8 mouse cellular contexts compared by ENCODE assay signal in the genomic region with DNA sequence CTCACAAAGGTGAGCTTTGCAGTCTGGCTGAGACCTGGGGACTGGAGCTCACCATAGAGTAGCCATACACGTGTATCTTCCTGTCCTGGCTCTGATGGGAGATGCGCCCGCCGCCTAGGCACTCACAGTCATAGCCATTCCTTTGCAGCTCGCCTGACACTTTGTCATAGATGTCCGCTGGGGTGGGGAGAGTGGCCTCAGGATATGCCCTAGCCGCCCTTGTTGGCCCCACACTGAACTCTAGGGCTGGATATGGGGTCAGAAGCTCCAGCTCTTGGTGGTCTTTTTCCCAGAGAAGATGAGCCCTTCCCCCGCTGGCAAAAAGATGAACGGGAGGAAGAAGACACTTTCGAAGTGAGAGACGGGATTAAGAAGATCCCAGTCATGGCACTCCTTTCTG. TPM values are rescaled to one million over a fixed set of nuclear protein-coding genes. Genes with fewer than 3 reads are reported as not detected.
DNase-seq lines count a peak whose midpoint lies in the region; ATAC-seq and TF ChIP-seq lines count a peak whose summit lies in the region.

No protein-coding gene starts in this region.

- no peak for TF ChIP-seq POLR2A in olfactory bulb, adult 2 months (IDR thresholded peaks at IDR 0.05; ENCODE audit: insufficient read depth, low read depth, low read length)

- peaks cover 36% of the 10 kb centered on the region for H3K27me3 ChIP-seq in neural tube, embryonic 11.5 days (ENCODE audit: control insufficient read depth, insufficient read depth, low read length)
- H3K27me3 ChIP-seq in intestine, postnatal 0 days (replicated peaks; ENCODE audit: control insufficient read depth, insufficient read depth, low read length) = peaks cover 29% of the 10 kb centered on the region

- H3K36me3 ChIP-seq in neural tube, embryonic 11.5 days (ENCODE audit: control insufficient read depth, insufficient read depth, low read length) = no peaks in the 10 kb centered on the region; the same call in 1 of the 2 replicates
- peaks cover 9% of the 10 kb centered on the region; the same call in 1 of the 2 replicates for H3K36me3 ChIP-seq in intestine, postnatal 0 days (ENCODE audit: control insufficient read depth, insufficient read depth)

- WGBS in neural tube, embryonic 11.5 days = 20% methylated on average over 11 of the region's 11 CpGs
- 5% methylated on average over 11 of the region's 11 CpGs for WGBS in intestine, postnatal 0 days
- WGBS in olfactory bulb, adult 2 months = 4% methylated on average over 11 of the region's 11 CpGs

- H3K27ac ChIP-seq in neural tube, embryonic 11.5 days (ENCODE audit: low read depth, low read length) = peak overlapping the region; percentile 73
- peak overlapping the region; percentile 91 for H3K27ac ChIP-seq in intestine, postnatal 0 days (ENCODE audit: low read depth, low read length)
- peak overlapping the region; percentile 96; the same call in 1 of the 2 replicates for H3K27ac ChIP-seq in olfactory bulb, adult 2 months (ENCODE audit: insufficient read depth, low read depth, low read length)

- H3K9ac ChIP-seq in neural tube, embryonic 11.5 days (ENCODE audit: low read length) = peak overlapping the region; percentile 63
- peak overlapping the region; percentile 61 for H3K9ac ChIP-seq in intestine, postnatal 0 days (ENCODE audit: low read depth, low read length)

- peak overlapping the region; percentile 60 for H3K4me3 ChIP-seq in neural tube, embryonic 11.5 days (ENCODE audit: low read depth, low read length)
- H3K4me3 ChIP-seq in intestine, postnatal 0 days (ENCODE audit: low read depth, low read length) = peak overlapping the region; percentile 50
- peak overlapping the region; percentile 69 for H3K4me3 ChIP-seq in olfactory bulb, adult 2 months (ENCODE audit: insufficient read depth, low read depth, low read length)

- no peak for TF ChIP-seq CTCF in intestine, postnatal 0 days (IDR thresholded peaks at IDR 0.05; ENCODE audit: low read depth)
- no peak for TF ChIP-seq CTCF in olfactory bulb, adult 2 months (IDR thresholded peaks at IDR 0.05; ENCODE audit: insufficient read depth, low read depth, low read length)

- peaks cover 21% of the 10 kb centered on the region for H3K4me1 ChIP-seq in neural tube, embryonic 11.5 days (ENCODE audit: control insufficient read depth, insufficient read depth, low read length)
- H3K4me1 ChIP-seq in intestine, postnatal 0 days (replicated peaks; ENCODE audit: control insufficient read depth, insufficient read depth, low read length) = peaks cover 25% of the 10 kb centered on the region; the same call in 1 of the 2 replicates
- peaks cover 39% of the 10 kb centered on the region for H3K4me1 ChIP-seq in olfactory bulb, adult 2 months (ENCODE audit: control insufficient read depth, insufficient read depth, low read length)

- ATAC-seq in neural tube, embryonic 11.5 days (ENCODE audit: insufficient read depth, low FRiP score, low TSS enrichment) = no peak
- ATAC-seq in intestine, postnatal 0 days = no peak
- no peak for ATAC-seq in CD4-positive, CD25-positive, alpha-beta regulatory T cell, adult 4 months

- peak; percentile 16 for DNase-seq in gastrocnemius, postnatal 10 days
- DNase-seq in gastrocnemius, adult 18-20 months (ENCODE audit: low spot score) = no peak
- no peak for DNase-seq in neural tube, embryonic 11.5 days (ENCODE audit: low spot score)
- DNase-seq in neural tube, embryonic 10.5 days (ENCODE audit: extremely low spot score, low spot score) = no peak
- no peak for DNase-seq in thymus, adult 18-20 months

- no peaks in the 10 kb centered on the region for H3K9me3 ChIP-seq in neural tube, embryonic 11.5 days (ENCODE audit: control insufficient read depth, low read length)
- no peaks in the 10 kb centered on the region for H3K9me3 ChIP-seq in intestine, postnatal 0 days (ENCODE audit: control insufficient read depth)

- H3K4me2 ChIP-seq in neural tube, embryonic 11.5 days (ENCODE audit: low read depth) = peak overlapping the region; percentile 87
- peak overlapping the region; percentile 89 for H3K4me2 ChIP-seq in intestine, postnatal 0 days (replicated peaks; ENCODE audit: low read depth)

RNA-seq across cellular contexts. Expression of a gene that starts 0.5 kb away (rescaled TPM):
- 1 to 10 TPM; 2.7 to 4.1 TPM for total RNA-seq in gastrocnemius, postnatal 10 days (2021)
- under 1 TPM; 0.12 to 0.34 TPM for total RNA-seq in gastrocnemius, adult 18-20 months (2021)
- polyA plus RNA-seq in neural tube, embryonic 11.5 days (2014; fragmentation: Nextera tagmentation; extraction: Ambion mirVana) = 1.5 and 4.4 TPM in 2 replicates
- 588 and 718 TPM in 2 replicates for polyA plus RNA-seq in intestine, postnatal 0 days (2015; fragmentation: Nextera tagmentation; extraction: Ambion mirVana)
- polyA plus RNA-seq in olfactory bulb, adult 2 months (2012; ENCODE audit: insufficient read depth, insufficient read length, low replicate concordance, missing spikeins) = not detected in 2 replicates
- polyA plus RNA-seq in CD4-positive, CD25-positive, alpha-beta regulatory T cell, adult 4 months (2017; shearing (Covaris generic)) = 1 to 10 TPM; 1.6 to 4.7 TPM

RNA-seq across cellular contexts. Expression of a gene that starts 0.9 kb away (rescaled TPM):
- 10 to 100 TPM; 45.8 to 49.0 TPM for total RNA-seq in gastrocnemius, postnatal 10 days (2021)
- total RNA-seq in gastrocnemius, adult 18-20 months (2021) = 10 to 100 TPM; 54.6 to 57.5 TPM
- 161 and 167 TPM in 2 replicates for polyA plus RNA-seq in neural tube, embryonic 11.5 days (2014; fragmentation: Nextera tagmentation; extraction: Ambion mirVana)
- 116 TPM in 2 replicates for polyA plus RNA-seq in intestine, postnatal 0 days (2015; fragmentation: Nextera tagmentation; extraction: Ambion mirVana)
- not detected in 2 replicates for polyA plus RNA-seq in olfactory bulb, adult 2 months (2012; ENCODE audit: insufficient read depth, insufficient read length, low replicate concordance, missing spikeins)
- polyA plus RNA-seq in CD4-positive, CD25-positive, alpha-beta regulatory T cell, adult 4 months (2017; shearing (Covaris generic)) = 10 to 100 TPM; 53.9 to 66.8 TPM

RNA-seq across cellular contexts. Expression of a gene that starts 7.4 kb away (rescaled TPM):
- total RNA-seq in gastrocnemius, postnatal 10 days (2021) = under 1 TPM; 0.14 to 0.38 TPM
- not detected for total RNA-seq in gastrocnemius, adult 18-20 months (2021)
- polyA plus RNA-seq in neural tube, embryonic 11.5 days (2014; fragmentation: Nextera tagmentation; extraction: Ambion mirVana) = 0.19 and 0.46 TPM in 2 replicates
- polyA plus RNA-seq in intestine, postnatal 0 days (2015; fragmentation: Nextera tagmentation; extraction: Ambion mirVana) = 0.68 and 0.78 TPM in 2 replicates
- polyA plus RNA-seq in olfactory bulb, adult 2 months (2012; ENCODE audit: insufficient read depth, insufficient read length, low replicate concordance, missing spikeins) = not detected in 2 replicates
- polyA plus RNA-seq in CD4-positive, CD25-positive, alpha-beta regulatory T cell, adult 4 months (2017; shearing (Covaris generic)) = not detected

RNA-seq across cellular contexts. Expression of a gene that starts 16.5 kb away (rescaled TPM):
- total RNA-seq in gastrocnemius, postnatal 10 days (2021) = 100 to 1,000 TPM; 177 to 185 TPM
- total RNA-seq in gastrocnemius, adult 18-20 months (2021) = 100 to 1,000 TPM; 179 to 182 TPM
- polyA plus RNA-seq in neural tube, embryonic 11.5 days (2014; fragmentation: Nextera tagmentation; extraction: Ambion mirVana) = 340 and 345 TPM in 2 replicates
- polyA plus RNA-seq in intestine, postnatal 0 days (2015; fragmentation: Nextera tagmentation; extraction: Ambion mirVana) = 481 and 496 TPM in 2 replicates
- polyA plus RNA-seq in olfactory bulb, adult 2 months (2012; ENCODE audit: insufficient read depth, insufficient read length, low replicate concordance, missing spikeins) = not detected in 2 replicates
- 100 to 1,000 TPM; 257 to 281 TPM for polyA plus RNA-seq in CD4-positive, CD25-positive, alpha-beta regulatory T cell, adult 4 months (2017; shearing (Covaris generic))

RNA-seq across cellular contexts. Expression of a gene that starts 27.4 kb away (rescaled TPM):
- 10 to 100 TPM; 13.3 to 16.4 TPM for total RNA-seq in gastrocnemius, postnatal 10 days (2021)
- total RNA-seq in gastrocnemius, adult 18-20 months (2021) = 10 to 100 TPM; 13.7 to 15.1 TPM
- polyA plus RNA-seq in neural tube, embryonic 11.5 days (2014; fragmentation: Nextera tagmentation; extraction: Ambion mirVana) = 29.5 and 34.7 TPM in 2 replicates
- polyA plus RNA-seq in intestine, postnatal 0 days (2015; fragmentation: Nextera tagmentation; extraction: Ambion mirVana) = 16.4 and 18.7 TPM in 2 replicates
- polyA plus RNA-seq in olfactory bulb, adult 2 months (2012; ENCODE audit: insufficient read depth, insufficient read length, low replicate concordance, missing spikeins) = not detected in 2 replicates
- 100 to 1,000 TPM in 1 of 2 experiments, 10 to 100 TPM in 1; 83.7 to 125 TPM for polyA plus RNA-seq in CD4-positive, CD25-positive, alpha-beta regulatory T cell, adult 4 months (2017; shearing (Covaris generic))

Comparison
In these comparisons a context has a peak if more than half of its experiments do, and no peak if none do; other contexts are left out.
1. RNA of a gene that starts 0.5 kb away (polyA plus RNA-seq): 588 to 718 TPM in intestine, postnatal 0 days; 1.6 to 4.7 TPM in CD4-positive, CD25-positive, alpha-beta regulatory T cell, adult 4 months, 1.5 to 4.4 TPM in neural tube, embryonic 11.5 days and not detected in olfactory bulb, adult 2 months; every median in the first group is over 100 times any median in the second.
2. RNA of a gene that starts 0.9 kb away (polyA plus RNA-seq): 161 to 167 TPM in neural tube, embryonic 11.5 days, 116 TPM in intestine, postnatal 0 days and 53.9 to 66.8 TPM in CD4-positive, CD25-positive, alpha-beta regulatory T cell, adult 4 months; not detected in olfactory bulb, adult 2 months; every median in the first group is over 10 times any median in the second.
3. Peak in every context shown above with its lines, with median percentiles within 50 percentile points of each other: H3K27ac ChIP-seq and H3K4me3 ChIP-seq.